Mouse (Mus musculus): ENCODE data around the gene Ror2. TPM values are rescaled to one million over a fixed set of nuclear protein-coding genes. Genes with fewer than 3 reads are reported as not detected.

Gene Ror2
- polyA plus RNA-seq, 1 experiment, result 5.9 TPM

DNA sequence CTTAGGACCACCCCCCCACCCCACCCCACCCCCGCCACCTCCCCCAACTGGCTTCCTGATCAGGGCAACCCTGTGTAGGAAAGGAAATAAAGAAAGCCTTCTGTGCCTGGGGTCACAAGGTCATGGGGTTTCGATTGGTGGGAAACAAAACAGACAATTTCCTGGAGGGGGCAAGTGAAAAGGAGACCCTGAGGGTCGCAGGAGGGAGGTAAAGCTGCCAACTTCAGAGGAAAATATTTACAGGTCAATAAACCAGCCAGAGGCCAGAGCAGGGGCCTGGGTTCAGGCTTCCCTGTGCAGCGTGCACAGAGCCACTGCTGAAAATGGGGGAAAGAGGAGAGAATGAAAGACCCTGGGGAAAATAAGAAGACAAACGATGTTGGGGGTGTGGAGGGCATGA is 142.8 kb downstream of the Ror2 start:
- H3K27ac ChIP-seq (ENCODE audit: insufficient read depth, low read depth, low read length), result no peak overlapping the region
- H3K36me3 ChIP-seq (ENCODE audit: control insufficient read depth, insufficient read depth, low read length), result no peaks in the 10 kb centered on the region
- no peaks in the 10 kb centered on the region for H3K27me3 ChIP-seq (ENCODE audit: control insufficient read depth, insufficient read depth, low read length)
- 37% methylated on average over 5 of the region's 5 CpGs for WGBS
- no peak overlapping the region for H3K4me3 ChIP-seq (ENCODE audit: low read depth, low read length)
- peaks cover 8% of the 10 kb centered on the region; the same call in 1 of the 2 replicates for H3K4me1 ChIP-seq (ENCODE audit: control insufficient read depth, insufficient read depth, insufficient read length, low read length)
- TF ChIP-seq CTCF (IDR thresholded peaks at IDR 0.05; ENCODE audit: extremely low read depth, insufficient read length, insufficient replicate concordance, low read depth, low read length), result no peak
- TF ChIP-seq POLR2A (IDR thresholded peaks at IDR 0.05; ENCODE audit: low read depth, low read length), result no peak

DNA sequence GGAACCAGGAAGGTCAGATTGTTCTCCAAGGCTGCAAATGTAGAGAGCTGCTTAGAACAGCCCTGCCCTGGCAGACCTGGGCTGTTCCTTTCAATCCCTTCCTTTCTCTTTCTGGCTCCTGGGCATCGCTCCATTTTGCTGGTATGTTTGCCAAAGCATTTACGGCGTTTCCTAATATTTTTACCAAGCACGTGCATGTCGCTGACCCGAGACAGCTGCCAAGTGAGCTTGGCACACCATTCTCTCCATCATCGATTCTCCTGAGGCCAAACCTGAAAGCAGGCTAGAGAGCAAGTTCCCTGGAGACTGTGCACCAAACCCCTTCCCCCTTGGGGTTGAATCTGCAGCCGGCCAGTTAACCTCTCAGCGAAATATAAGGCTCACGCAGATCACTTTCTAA is 143.7 kb downstream of the Ror2 start:
- H3K36me3 ChIP-seq (ENCODE audit: control insufficient read depth, insufficient read depth, low read length), result no peaks in the 10 kb centered on the region
- no peak overlapping the region for H3K4me3 ChIP-seq (ENCODE audit: low read depth, low read length)
- peaks cover 8% of the 10 kb centered on the region; the same call in 1 of the 2 replicates for H3K4me1 ChIP-seq (ENCODE audit: control insufficient read depth, insufficient read depth, insufficient read length, low read length)
- no peak overlapping the region for H3K27ac ChIP-seq (ENCODE audit: insufficient read depth, low read depth, low read length)
- TF ChIP-seq POLR2A (IDR thresholded peaks at IDR 0.05; ENCODE audit: low read depth, low read length) (no peak), CTCF (IDR thresholded peaks at IDR 0.05; ENCODE audit: extremely low read depth, insufficient read length, insufficient replicate concordance, low read depth, low read length) (no peak)
- 32% methylated on average over 10 of the region's 10 CpGs for WGBS
- no peaks in the 10 kb centered on the region for H3K27me3 ChIP-seq (ENCODE audit: control insufficient read depth, insufficient read depth, low read length)

- peaks cover 8% of the 10 kb centered on the region; the same call in 1 of the 2 replicates for H3K4me1 ChIP-seq (ENCODE audit: control insufficient read depth, insufficient read depth, insufficient read length, low read length)
- H3K27ac ChIP-seq (ENCODE audit: insufficient read depth, low read depth, low read length), result no peak overlapping the region
- WGBS, result 91% methylated on average over 2 of the region's 2 CpGs
Measured at GRCm38 (mm10) chr13:53140298-53140697, 145.6 kb downstream of the Ror2 start.

GRCm38 (mm10) chr13:53130567-53130966 is 155.4 kb downstream of the Ror2 start:
- Histone ChIP-seq H3K27me3 (ENCODE audit: control insufficient read depth, insufficient read depth, low read length) (no peaks in the 10 kb centered on the region), H3K4me3 (ENCODE audit: low read depth, low read length) (no peak overlapping the region), H3K4me1 (ENCODE audit: control insufficient read depth, insufficient read depth, insufficient read length, low read length) (peaks cover 2% of the 10 kb centered on the region), H3K36me3 (ENCODE audit: control insufficient read depth, insufficient read depth, low read length) (no peaks in the 10 kb centered on the region), H3K27ac (ENCODE audit: insufficient read depth, low read depth, low read length) (no peak overlapping the region)
- TF ChIP-seq CTCF (IDR thresholded peaks at IDR 0.05; ENCODE audit: extremely low read depth, insufficient read length, insufficient replicate concordance, low read depth, low read length) (no peak), POLR2A (IDR thresholded peaks at IDR 0.05; ENCODE audit: low read depth, low read length) (no peak)
- WGBS, result 23% methylated on average over 13 of the region's 13 CpGs

More at GRCm38 (mm10) chr13:53140298-53140697, 145.6 kb downstream of the Ror2 start:
- Histone ChIP-seq H3K4me3 (ENCODE audit: low read depth, low read length) (no peak overlapping the region), H3K36me3 (ENCODE audit: control insufficient read depth, insufficient read depth, low read length) (no peaks in the 10 kb centered on the region), H3K27me3 (ENCODE audit: control insufficient read depth, insufficient read depth, low read length) (no peaks in the 10 kb centered on the region)
- TF ChIP-seq POLR2A (IDR thresholded peaks at IDR 0.05; ENCODE audit: low read depth, low read length) (no peak), CTCF (IDR thresholded peaks at IDR 0.05; ENCODE audit: extremely low read depth, insufficient read length, insufficient replicate concordance, low read depth, low read length) (no peak)

GRCm38 (mm10) chr13:53130032-53130431 is 155.9 kb downstream of the Ror2 start:
- H3K27ac ChIP-seq (ENCODE audit: insufficient read depth, low read depth, low read length), result no peak overlapping the region
- H3K4me1 ChIP-seq (ENCODE audit: control insufficient read depth, insufficient read depth, insufficient read length, low read length), result peaks cover 2% of the 10 kb centered on the region
- TF ChIP-seq CTCF (IDR thresholded peaks at IDR 0.05; ENCODE audit: extremely low read depth, insufficient read length, insufficient replicate concordance, low read depth, low read length), result no peak
- TF ChIP-seq POLR2A (IDR thresholded peaks at IDR 0.05; ENCODE audit: low read depth, low read length), result no peak
- WGBS, result 79% methylated on average over 5 of the region's 5 CpGs
- no peaks in the 10 kb centered on the region for H3K36me3 ChIP-seq (ENCODE audit: control insufficient read depth, insufficient read depth, low read length)
- no peak overlapping the region for H3K4me3 ChIP-seq (ENCODE audit: low read depth, low read length)
- no peaks in the 10 kb centered on the region for H3K27me3 ChIP-seq (ENCODE audit: control insufficient read depth, insufficient read depth, low read length)

DNA sequence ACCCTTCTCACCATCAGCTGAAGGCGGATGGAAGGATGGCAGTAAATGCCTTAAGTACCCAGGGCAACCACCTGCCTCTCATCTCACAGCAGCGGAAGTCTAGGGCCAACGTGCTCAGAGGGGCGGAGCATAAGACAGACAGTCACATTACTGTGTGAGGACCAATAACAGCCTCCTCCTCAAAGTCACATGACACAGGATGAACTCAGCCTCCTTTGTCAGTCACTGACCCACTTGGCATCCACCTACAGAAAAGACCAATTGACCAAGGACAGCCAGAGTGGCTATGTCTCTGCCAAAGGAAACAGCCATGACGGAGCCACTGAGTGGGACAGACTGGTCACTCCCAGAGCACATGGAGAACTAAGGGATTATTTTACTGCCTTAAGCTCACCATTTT is 160.3 kb downstream of the Ror2 start:
- 52% methylated on average over 5 of the region's 5 CpGs for WGBS
- no peaks in the 10 kb centered on the region for H3K27me3 ChIP-seq (ENCODE audit: control insufficient read depth, insufficient read depth, low read length)
- no peak for TF ChIP-seq POLR2A (IDR thresholded peaks at IDR 0.05; ENCODE audit: low read depth, low read length)
- no peak for TF ChIP-seq CTCF (IDR thresholded peaks at IDR 0.05; ENCODE audit: extremely low read depth, insufficient read length, insufficient replicate concordance, low read depth, low read length)

DNA sequence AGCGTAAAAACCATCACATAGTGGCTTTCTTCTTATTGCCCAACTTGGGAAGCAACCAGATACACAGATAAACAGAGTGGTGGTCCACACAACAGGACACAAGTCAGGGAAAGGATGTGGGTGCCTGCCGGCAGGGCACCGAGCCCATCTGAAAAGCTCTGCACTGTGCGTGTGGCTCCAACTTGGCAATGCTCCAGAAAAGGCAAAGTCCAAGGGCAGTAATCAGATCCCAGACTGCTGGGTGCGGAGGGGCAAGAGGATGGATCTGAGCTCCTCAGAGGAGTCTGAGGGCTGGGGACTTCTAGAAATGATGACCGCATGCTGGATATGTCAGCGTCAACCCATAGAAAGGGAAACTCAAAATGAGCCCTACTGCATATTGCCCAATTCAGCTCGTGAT is 163.8 kb downstream of the Ror2 start:
- no peaks in the 10 kb centered on the region for H3K27me3 ChIP-seq (ENCODE audit: control insufficient read depth, insufficient read depth, low read length)
- H3K27ac ChIP-seq (ENCODE audit: insufficient read depth, low read depth, low read length), result no peak overlapping the region
- TF ChIP-seq POLR2A (IDR thresholded peaks at IDR 0.05; ENCODE audit: low read depth, low read length) (no peak), CTCF (IDR thresholded peaks at IDR 0.05; ENCODE audit: extremely low read depth, insufficient read length, insufficient replicate concordance, low read depth, low read length) (no peak)
- 38% methylated on average over 8 of the region's 8 CpGs for WGBS
- H3K4me3 ChIP-seq (ENCODE audit: low read depth, low read length), result no peak overlapping the region
- H3K36me3 ChIP-seq (ENCODE audit: control insufficient read depth, insufficient read depth, low read length), result no peaks in the 10 kb centered on the region
- H3K4me1 ChIP-seq (ENCODE audit: control insufficient read depth, insufficient read depth, insufficient read length, low read length), result peaks cover 5% of the 10 kb centered on the region; the same call in 1 of the 2 replicates

More for the DNA sequence above, 160.3 kb downstream of the Ror2 start:
- H3K4me1 ChIP-seq (ENCODE audit: control insufficient read depth, insufficient read depth, insufficient read length, low read length), result peaks cover 7% of the 10 kb centered on the region
- H3K27ac ChIP-seq (ENCODE audit: insufficient read depth, low read depth, low read length), result no peak overlapping the region
- no peaks in the 10 kb centered on the region for H3K36me3 ChIP-seq (ENCODE audit: control insufficient read depth, insufficient read depth, low read length)
- H3K4me3 ChIP-seq (ENCODE audit: low read depth, low read length), result no peak overlapping the region

All from small intestine, adult 2 months (tissue).